Mouse (Mus musculus): ENCODE data around the gene Fanca.
"Not testable (repeated sequence)": the region's sequence is repeated elsewhere in the genome, so short reads cannot be mapped to it uniquely, and the experiment has no call there.

DNA sequence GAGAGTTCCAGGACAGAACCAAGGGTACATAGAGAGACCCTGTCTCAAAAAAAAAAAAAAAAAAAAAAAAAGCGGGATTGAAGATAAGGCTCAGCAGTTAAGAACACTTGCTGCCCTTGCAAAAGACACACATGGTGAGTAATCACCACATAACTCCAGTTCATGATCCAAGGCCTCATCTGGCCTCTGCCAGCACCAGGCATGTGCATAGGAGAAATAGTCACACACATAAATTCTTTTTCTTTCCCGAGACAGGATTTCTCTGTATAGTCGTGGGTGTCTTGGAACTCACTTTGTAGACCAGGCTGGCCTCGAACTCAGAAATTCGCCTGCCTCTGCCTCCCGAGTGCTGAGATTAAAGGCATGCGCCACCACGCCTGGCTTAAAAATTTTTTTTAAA is 60.8 kb downstream of the Fanca start:
- TF ChIP-seq CTCF (IDR thresholded peaks at IDR 0.05; ENCODE audit: low read depth, low read length); TAL1 (conservative IDR thresholded peaks at IDR 0.05; ENCODE audit: low read depth, low read length): not testable (repeated sequence)
